Mouse (Mus musculus) forebrain, embryonic 16.5 days (tissue): ENCODE results near the gene Zranb3. TPM values are rescaled to one million over a fixed set of nuclear protein-coding genes. Genes with fewer than 3 reads are reported as not detected.

Experiments used
- ATAC-seq: fragments of 200-750 bp; cut with Nextera tagmentation; 2 replicates; pipeline ENCODE4 v1.8.0; 2017; ENCODE audit warnings: mild to moderate bottlenecking, moderate library complexity
- H3K27ac ChIP-seq: fragments of 300-500 bp; sonication (generic); 2 replicates; pipeline ENCODE4 v1.5.1; 2014; ENCODE audit warnings: low read length, control low read depth
- H3K27me3 ChIP-seq: fragments of 300-500 bp; sonication (generic); replicated peaks from 2 replicates; pipeline ENCODE4 v1.6.1; 2014; ENCODE audit warnings: low read length; ENCODE audit not compliant: control insufficient read depth, insufficient read depth
- H3K36me3 ChIP-seq: fragments of 300-500 bp; sonication (generic); 2 replicates; pipeline ENCODE4 v1.6.1; 2014; ENCODE audit not compliant: control insufficient read depth, insufficient read depth
- H3K4me1 ChIP-seq: fragments of 300-500 bp; sonication (generic); replicated peaks from 2 replicates; pipeline ENCODE4 v1.6.1; 2014; ENCODE audit warnings: low read length; ENCODE audit not compliant: control insufficient read depth, insufficient read depth
- H3K4me2 ChIP-seq: fragments of 300-500 bp; sonication (generic); 2 replicates; pipeline ENCODE4 v1.6.1; 2014; ENCODE audit warnings: mild to moderate bottlenecking, low read length, control low read depth
- H3K4me3 ChIP-seq: fragments of 300-500 bp; sonication (generic); replicated peaks from 2 replicates; pipeline ENCODE4 v1.5.1; 2014; ENCODE audit warnings: mild to moderate bottlenecking, low read length, control low read depth
- H3K9ac ChIP-seq: fragments of 300-500 bp; sonication (generic); replicated peaks from 2 replicates; pipeline ENCODE4 v1.6.1; 2014; ENCODE audit warnings: low read depth, low read length, control low read depth
- H3K9me3 ChIP-seq: fragments of 300-500 bp; sonication (generic); 2 replicates; pipeline ENCODE4 v1.6.1; 2016; ENCODE audit warnings: low read length; ENCODE audit not compliant: control insufficient read depth
- WGBS: fragments of 180-500 bp; shearing (Covaris S2); extraction: QIAGEN DNeasy Blood & Tissue Kit; methylation state at CpG from one replicate; pipeline ENCODE4 v1.1.7; 2014; 5-methylcytosine and 5-hydroxymethylcytosine counted together
- polyA plus RNA-seq: library from polyadenylated mRNA; unstranded; fragments of >200 nt; fragmentation: Nextera tagmentation; extraction: Ambion mirVana; gene quantifications from 2 replicates; pipeline ENCODE4 v1.2.1, GENCODE M21; 2015

Gene Zranb3
- polyA plus RNA-seq, 1 experiment from 2014 or later, result 4.7 TPM

DNA sequence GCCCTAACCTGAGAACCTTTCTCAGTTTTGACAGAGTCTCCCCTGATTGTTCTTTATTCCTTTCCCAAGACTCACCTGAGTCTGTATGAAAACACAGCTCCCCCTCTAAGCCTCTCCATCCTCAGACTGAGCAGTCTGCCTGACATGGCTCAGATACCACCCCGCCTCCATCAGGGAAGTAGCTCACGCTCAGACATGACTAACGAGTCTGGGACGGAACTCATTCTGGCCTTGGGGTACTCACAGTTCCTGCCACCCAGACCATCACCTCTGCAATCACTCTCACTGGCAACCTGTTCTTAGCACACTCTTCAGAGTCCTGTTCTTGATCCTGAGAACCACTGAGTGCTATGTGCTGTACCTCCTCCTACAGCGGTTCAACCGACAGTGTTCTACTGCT, 38.1 kb downstream of the Zranb3 start:
- WGBS, result 84% methylated on average over 6 of the region's 6 CpGs
- Histone ChIP-seq H3K4me2 (no peak overlapping the region), H3K36me3 (no peaks in the 10 kb centered on the region), H3K27ac (no peak overlapping the region), H3K9ac (no peak overlapping the region), H3K9me3 (no peaks in the 10 kb centered on the region), H3K4me3 (no peak overlapping the region), H3K4me1 (no peaks in the 10 kb centered on the region), H3K27me3 (no peaks in the 10 kb centered on the region)
- no peak for ATAC-seq

DNA sequence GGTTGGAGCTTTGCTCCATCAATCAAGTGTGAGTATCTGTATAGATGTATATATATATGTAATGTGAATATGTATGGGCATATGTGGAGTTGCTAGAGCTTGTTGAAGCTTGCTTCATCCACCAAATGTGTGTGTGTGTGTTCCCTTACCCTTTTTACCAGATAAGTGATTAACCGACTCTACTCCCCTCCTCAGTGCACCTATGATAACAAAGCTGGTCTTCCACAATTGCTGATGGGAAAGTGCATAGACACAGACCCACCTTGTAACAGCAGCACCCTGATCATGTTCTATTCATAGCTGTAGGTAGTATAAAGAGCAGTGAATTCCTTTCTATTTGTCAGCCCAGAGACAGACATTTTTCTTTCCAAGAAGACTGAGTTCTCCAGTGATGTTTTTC, 40.7 kb downstream of the Zranb3 start:
- ATAC-seq, result no peak

DNA sequence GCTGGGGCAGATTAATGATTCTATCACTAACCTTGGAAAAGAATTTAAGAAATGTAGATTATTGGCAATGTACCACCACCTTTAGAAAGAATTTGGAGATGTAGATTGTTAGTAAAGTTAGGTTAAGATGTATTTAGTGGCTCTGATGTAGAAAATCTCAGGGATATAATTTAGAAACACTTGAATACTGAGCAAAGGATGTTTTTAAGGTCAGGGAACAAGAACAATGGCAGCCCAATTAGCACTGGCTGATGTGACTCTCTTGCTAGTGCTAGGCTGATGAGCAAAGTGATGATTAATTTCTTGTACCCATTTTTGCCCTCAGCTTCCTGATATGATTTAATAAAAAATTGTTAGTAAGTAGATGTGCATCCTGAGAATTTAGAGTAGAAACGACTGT, 41.4 kb downstream of the Zranb3 start:
- no peaks in the 10 kb centered on the region for H3K27me3 ChIP-seq
- no peak overlapping the region for H3K4me2 ChIP-seq
- H3K4me1 ChIP-seq, result no peaks in the 10 kb centered on the region
- H3K4me3 ChIP-seq, result no peak overlapping the region
- no peaks in the 10 kb centered on the region for H3K9me3 ChIP-seq
- H3K36me3 ChIP-seq, result no peaks in the 10 kb centered on the region
- H3K27ac ChIP-seq, result no peak overlapping the region
- WGBS, result 79% methylated on average over 1 of the region's 1 CpGs
- H3K9ac ChIP-seq, result no peak overlapping the region
- ATAC-seq, result no peak

More for the DNA sequence above, 40.7 kb downstream of the Zranb3 start:
- Histone ChIP-seq H3K9me3 (no peaks in the 10 kb centered on the region), H3K4me3 (no peak overlapping the region), H3K4me1 (no peaks in the 10 kb centered on the region), H3K9ac (no peak overlapping the region), H3K27ac (no peak overlapping the region), H3K36me3 (no peaks in the 10 kb centered on the region), H3K27me3 (no peaks in the 10 kb centered on the region), H3K4me2 (no peak overlapping the region)
- WGBS, result 80% methylated on average over 1 of the region's 1 CpGs

DNA sequence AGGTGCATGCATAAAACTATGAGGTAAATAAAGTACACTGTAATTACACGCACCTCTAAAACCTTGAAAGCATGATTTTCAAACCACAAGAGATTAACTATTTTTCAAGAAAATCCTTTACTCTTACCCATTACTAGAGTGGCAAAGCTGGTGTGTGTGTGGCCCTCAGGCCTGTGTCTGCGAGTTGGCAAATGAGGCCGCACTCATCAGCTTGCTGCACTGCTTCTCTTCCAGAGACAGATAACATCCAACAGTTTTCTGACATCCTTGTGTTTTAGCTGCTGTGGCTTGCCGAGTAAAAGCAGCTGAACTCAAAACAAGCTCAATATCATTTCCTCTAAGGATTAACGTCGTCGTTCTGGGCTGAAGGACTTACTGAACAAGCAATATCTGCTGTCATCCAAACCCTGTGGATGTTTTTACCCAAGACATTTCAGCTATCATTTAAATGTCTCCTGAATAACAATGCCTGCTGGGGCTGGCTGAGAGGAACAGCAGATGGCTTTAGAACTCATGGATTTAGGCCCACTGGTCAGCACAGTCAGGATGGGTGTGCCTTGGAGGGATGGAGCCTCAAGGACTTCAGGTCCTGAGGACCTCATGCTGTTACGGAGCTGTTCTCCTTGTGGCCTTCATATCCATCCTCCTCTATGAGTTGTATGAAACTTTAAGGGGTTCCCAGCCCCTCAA, 42.0 kb downstream of the Zranb3 start:
- H3K36me3 ChIP-seq, result no peaks in the 10 kb centered on the region
- no peak for ATAC-seq
- H3K4me1 ChIP-seq, result no peaks in the 10 kb centered on the region
- 70% methylated on average over 8 of the region's 8 CpGs for WGBS
- no peak overlapping the region for H3K4me2 ChIP-seq
- no peak overlapping the region for H3K4me3 ChIP-seq
- H3K27ac ChIP-seq, result no peak overlapping the region
- no peak overlapping the region for H3K9ac ChIP-seq
- no peaks in the 10 kb centered on the region for H3K27me3 ChIP-seq
- no peaks in the 10 kb centered on the region for H3K9me3 ChIP-seq

DNA sequence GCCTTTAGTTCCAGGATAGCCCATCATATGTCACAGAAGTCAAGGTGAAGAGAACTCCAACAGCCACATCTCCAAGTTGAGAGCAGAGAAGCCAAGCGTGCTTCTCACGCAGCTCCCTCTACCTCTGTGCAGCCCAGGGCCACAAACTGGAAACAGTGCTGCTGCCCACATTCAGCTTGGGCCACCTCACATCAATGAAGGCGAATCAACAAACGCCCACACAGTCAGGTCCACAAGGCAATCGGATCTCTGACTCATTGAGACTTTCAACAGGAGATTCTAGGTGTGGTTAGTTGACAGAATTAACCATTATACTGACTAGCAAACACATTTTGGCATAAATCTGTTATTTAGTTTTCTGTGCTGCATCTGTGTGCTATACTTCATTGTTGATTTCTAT, 44.2 kb downstream of the Zranb3 start:
- Histone ChIP-seq H3K27me3 (no peaks in the 10 kb centered on the region), H3K4me3 (no peak overlapping the region), H3K9ac (no peak overlapping the region), H3K4me2 (no peak overlapping the region), H3K27ac (no peak overlapping the region), H3K36me3 (no peaks in the 10 kb centered on the region), H3K9me3 (no peaks in the 10 kb centered on the region), H3K4me1 (no peaks in the 10 kb centered on the region)
- WGBS, result 95% methylated on average over 5 of the region's 5 CpGs
- no peak for ATAC-seq

DNA sequence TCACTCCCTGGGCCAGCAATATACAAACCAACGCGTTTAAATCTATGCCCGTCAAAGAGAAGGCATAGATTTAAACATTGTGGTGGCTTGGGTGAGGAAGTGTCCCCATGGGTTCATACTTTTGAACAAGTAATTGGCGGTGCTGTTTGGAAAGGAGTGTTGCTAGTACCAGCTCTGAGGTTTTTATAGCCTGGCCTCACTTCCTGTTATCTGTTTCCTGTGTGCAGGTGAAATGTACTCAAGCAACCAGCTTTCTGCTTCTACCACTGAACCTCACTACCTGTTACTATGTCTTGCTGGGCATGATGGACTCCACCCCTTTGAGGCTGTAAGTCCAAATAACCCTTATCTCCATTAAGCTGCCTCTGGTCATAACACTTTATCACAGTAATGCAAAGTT, 45.6 kb downstream of the Zranb3 start:
- no peaks in the 10 kb centered on the region for H3K27me3 ChIP-seq
- 98% methylated on average over 4 of the region's 4 CpGs for WGBS
- H3K4me2 ChIP-seq, result no peak overlapping the region
- H3K4me3 ChIP-seq, result no peak overlapping the region
- H3K27ac ChIP-seq, result no peak overlapping the region
- no peaks in the 10 kb centered on the region for H3K4me1 ChIP-seq
- no peak for ATAC-seq
- H3K36me3 ChIP-seq, result no peaks in the 10 kb centered on the region
- no peaks in the 10 kb centered on the region for H3K9me3 ChIP-seq
- H3K9ac ChIP-seq, result no peak overlapping the region

DNA sequence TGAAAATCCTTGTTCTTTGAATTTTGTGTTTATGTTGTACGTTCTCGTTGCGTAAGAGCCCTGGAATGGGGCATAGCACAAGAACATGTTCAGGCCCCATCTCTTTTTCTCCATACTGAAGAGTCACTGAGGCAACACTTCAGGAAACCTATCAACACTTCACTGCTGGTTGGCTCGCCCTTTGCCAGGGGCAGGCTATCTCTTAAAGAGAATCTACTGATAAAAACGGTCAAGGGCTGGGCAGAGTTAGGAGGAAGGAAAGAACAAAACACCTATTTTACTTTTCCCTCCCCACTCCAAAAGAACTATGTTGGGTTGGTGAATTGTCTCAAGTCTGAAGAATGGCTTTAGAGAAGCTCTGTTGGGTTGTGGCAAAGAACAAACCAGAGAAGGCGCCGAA, 55.9 kb downstream of the Zranb3 start:
- Histone ChIP-seq H3K9me3 (no peaks in the 10 kb centered on the region), H3K27me3 (no peaks in the 10 kb centered on the region), H3K36me3 (no peaks in the 10 kb centered on the region), H3K27ac (no peak overlapping the region), H3K9ac (no peak overlapping the region), H3K4me3 (no peak overlapping the region), H3K4me1 (no peaks in the 10 kb centered on the region), H3K4me2 (no peak overlapping the region)
- 96% methylated on average over 7 of the region's 7 CpGs for WGBS
- no peak for ATAC-seq

DNA sequence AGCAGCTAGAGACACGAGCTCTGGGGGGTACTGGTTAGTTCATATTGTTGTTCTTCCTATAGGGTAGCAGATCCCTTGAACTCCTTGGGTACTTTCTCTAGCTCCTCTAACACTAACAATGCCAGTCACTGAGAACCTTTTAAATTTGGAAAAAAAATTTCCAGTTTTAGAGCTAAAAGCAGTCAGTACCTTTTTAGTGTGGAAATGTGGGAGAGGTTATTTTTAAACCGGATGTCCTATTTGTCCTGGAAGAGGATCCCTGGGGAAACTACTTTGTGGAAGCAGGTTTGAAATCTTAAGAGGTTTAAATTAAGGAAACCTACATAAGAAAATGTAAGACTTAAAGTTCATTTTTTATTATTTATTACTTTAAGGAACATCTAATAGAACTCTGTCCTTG, 56.4 kb downstream of the Zranb3 start:
- Histone ChIP-seq H3K4me2 (no peak overlapping the region), H3K9me3 (no peaks in the 10 kb centered on the region), H3K36me3 (no peaks in the 10 kb centered on the region), H3K4me1 (no peaks in the 10 kb centered on the region), H3K9ac (no peak overlapping the region), H3K4me3 (no peak overlapping the region), H3K27ac (no peak overlapping the region), H3K27me3 (no peaks in the 10 kb centered on the region)
- whole genome bisulfite sequencing, result 94% methylated on average over 2 of the region's 2 CpGs
- ATAC-seq, result no peak

DNA sequence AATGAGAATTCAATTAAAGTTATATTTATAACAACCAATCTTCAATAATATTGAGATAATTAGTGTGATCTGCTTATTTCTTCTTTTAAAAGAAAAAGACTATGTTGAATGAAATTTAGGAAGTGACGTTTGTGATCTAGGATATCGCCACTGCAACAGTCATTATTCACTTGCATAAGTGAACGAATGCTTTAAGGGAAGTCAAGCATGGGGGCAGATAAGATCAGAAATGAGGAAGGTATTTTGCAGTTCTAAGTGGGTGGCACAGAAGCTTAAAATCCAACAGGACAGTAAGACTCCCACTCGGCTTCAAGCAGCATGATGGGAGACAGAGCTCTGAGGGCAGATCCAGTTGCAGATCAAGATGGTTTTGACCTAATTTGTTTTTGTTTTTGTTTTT, 58.7 kb downstream of the Zranb3 start:
- no peaks in the 10 kb centered on the region for H3K27me3 ChIP-seq
- H3K4me3 ChIP-seq, result no peak overlapping the region
- no peaks in the 10 kb centered on the region for H3K4me1 ChIP-seq
- ATAC-seq, result no peak
- H3K27ac ChIP-seq, result no peak overlapping the region
- H3K9ac ChIP-seq, result no peak overlapping the region
- no peak overlapping the region for H3K4me2 ChIP-seq
- no peaks in the 10 kb centered on the region for H3K9me3 ChIP-seq
- no peaks in the 10 kb centered on the region for H3K36me3 ChIP-seq
- 96% methylated on average over 4 of the region's 4 CpGs for whole genome bisulfite sequencing

DNA sequence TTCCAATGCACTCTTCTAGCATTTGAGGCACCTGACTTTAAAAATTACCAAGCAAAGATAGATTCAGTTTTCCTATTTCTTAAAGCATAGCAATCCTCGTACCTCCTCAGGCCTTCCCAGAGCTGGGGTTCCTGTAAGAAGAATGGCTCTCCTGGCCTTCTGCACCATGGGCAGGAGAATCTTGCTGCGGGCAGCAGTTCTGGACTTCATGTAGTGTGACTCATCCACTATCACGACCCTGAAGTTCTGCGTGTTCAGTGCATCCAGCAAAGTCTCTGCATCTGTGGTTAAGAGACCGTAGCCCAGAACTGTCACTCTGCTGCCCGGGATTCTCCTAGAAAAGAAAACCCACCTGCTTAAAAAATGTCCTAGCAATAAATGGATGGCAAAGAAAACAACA, 66.6 kb downstream of the Zranb3 start:
- Histone ChIP-seq H3K9me3 (no peaks in the 10 kb centered on the region), H3K27me3 (no peaks in the 10 kb centered on the region), H3K4me2 (no peak overlapping the region), H3K9ac (no peak overlapping the region), H3K4me1 (no peaks in the 10 kb centered on the region), H3K4me3 (no peak overlapping the region), H3K27ac (no peak overlapping the region), H3K36me3 (no peaks in the 10 kb centered on the region)
- ATAC-seq, result no peak
- WGBS, result 93% methylated on average over 6 of the region's 6 CpGs
